Mouse (Mus musculus) thymus, postnatal 25 days (tissue): ENCODE data around the gene Slc47a2.
A peak's percentile ranks its signal among the peaks of the same experiment; 100 is the strongest.

Experiments
- DNase-seq: peaks from one replicate; pipeline ENCODE4 v3.0.0; 2022

Slc47a2 gene

DNA sequence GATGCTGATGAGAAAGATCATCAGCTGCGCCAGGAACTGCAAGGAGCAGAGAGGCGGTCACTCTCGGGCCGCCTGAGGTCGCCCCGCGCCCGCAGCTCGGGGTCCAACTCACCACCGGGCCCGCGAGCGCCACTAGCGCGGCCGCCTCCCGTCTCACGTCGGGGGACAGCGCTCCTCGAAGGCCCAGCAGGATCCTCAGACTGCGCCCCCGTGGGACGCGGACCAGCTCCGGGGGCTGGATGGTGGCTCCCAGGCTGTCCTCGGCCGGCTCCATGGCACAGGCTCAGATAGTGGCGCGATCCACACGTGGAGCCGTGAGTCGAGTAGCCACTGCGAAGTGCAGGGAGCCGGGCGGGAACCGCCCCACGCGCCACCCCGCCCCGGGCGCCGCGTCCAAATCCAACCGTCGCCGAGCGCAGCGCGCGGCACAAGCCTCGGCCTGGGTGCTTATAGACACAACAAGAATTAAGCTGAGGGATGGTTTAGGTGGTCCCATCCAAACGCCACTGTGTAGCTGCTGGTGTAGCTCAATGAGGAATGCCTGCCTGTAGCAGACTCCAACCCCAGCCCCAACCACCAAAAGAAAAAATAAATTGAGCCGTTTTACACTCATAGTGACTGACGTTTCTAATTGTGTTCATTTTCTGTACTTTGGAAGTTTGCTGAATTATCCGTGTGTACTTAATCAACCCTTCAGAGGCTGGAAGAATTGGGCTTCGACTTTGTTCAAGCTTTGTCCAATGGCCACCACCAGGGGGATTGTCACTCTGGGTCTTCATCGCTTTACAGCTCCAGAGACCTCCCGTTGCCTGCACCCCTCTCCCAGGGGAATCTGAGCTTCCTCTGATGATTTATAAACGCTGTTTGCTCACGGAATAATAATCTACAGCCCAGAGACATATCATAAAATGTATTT, at the start of gene Slc47a2:
Slc47a2 (minus strand) TSS at position 356 of the 916 bp plus-strand sequence.
- DNase-seq, result peak; percentile 22

- no peak for DNase-seq
Measured at GRCm38 (mm10) chr11:61388936-61389335, 46.3 kb upstream of the Slc47a2 start.

GRCm38 (mm10) chr11:61388012-61388411, 45.4 kb upstream of the Slc47a2 start:
- DNase-seq, result peak; percentile 30

DNA sequence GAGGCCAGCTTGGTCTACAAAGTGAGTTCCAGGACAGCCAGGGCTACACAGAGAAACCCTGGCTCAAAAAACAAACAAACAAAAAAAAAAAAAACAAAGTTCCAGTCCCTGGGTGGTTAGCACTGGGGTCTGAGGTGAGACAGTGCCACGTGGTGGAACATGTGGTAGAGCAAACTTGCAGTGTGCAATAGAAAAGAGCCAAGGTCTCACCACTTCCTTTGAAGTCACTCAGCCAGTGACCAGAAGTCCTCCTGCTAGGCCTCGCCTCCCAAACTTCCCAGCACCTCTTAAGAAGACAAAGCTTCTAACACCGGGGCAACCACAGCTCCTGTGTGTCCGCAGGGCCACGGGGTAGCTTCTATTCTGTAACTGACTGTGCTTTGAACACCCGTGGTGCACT, 44.6 kb upstream of the Slc47a2 start:
- no peak for DNase-seq

DNA sequence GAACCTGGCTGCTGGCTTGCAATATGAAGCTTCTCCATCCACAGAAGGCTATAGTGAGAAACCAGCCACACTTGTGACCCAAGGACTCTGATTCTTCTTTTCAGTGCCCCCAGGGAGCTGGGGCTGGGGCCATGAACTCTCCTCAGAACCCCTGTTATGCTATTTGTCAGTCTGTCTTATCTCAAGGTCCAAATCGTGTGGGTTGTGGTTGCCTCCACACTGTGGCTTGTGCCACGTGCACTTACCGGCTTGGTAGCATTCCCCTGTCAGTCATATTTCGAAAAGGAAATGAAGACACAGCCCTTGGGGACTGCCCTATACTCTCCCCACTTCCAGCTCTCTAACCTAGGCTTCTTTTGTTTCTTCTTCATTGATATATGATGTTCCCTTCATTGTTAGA, 43.1 kb upstream of the Slc47a2 start:
- DNase-seq, result no peak

DNA sequence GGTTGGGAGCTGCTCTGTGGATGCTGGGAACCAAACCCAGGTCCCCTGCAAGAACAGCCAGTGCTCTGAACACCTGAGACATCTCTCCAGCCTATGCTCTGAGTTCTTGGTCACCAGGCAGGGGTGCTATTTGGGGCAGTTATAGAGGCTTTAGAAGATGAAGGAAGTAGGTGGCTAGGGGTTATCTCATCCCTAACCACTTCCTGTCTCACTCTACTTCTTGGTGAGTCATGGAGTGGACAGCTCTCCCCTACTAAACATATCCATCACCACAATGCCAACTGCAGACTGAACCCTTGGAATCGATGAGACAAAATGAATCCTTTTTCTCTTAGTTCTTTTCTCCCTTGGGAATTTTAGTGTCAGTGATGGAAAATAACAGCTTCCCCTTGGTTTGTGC, 38.6 kb upstream of the Slc47a2 start:
- no peak for DNase-seq

DNA sequence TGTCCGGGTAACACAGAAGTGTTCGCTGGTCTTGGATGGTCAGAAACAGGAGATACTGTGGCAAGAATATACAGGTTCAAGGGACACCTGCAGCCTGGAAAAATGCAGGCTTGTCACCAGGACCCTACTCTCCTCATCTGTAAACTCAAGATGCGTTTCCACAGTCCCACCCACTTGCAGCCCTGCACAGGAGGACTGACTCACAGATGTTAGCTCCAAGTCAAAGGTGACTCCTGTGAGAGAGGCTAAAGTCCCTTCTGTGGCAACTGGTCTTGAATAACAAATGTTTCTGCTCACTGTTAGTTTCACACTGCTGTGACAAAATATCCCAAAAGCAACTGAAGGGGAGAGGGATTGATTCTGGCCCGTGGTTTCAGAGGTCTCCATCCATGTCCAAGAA, 36.0 kb upstream of the Slc47a2 start:
- no peak for DNase-seq

GRCm38 (mm10) chr11:61377881-61378613, 35.4 kb upstream of the Slc47a2 start, which contains the start of gene Slc47a1:
Slc47a1 (minus strand) TSS chr11:61378345.
- no peak for DNase-seq

DNA sequence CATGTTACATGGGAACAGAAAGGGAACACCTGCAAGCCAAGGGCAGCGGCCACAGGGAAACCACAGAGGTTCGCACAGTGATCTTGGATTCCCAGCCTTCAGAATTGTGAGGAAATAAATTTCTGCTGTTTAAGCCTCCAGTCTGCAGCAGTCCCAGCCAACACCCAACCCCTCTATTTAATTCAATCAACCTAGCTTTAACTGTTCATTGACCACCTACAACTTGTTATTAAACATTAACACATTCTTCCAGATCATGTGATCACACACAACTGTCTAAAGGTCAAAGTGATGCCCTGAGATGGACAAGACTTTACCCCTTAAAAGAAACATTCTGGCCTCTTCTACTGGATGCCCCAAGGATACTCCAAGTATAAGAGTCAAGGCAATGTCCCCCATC, 26.0 kb upstream of the Slc47a2 start:
- no peak for DNase-seq

DNA sequence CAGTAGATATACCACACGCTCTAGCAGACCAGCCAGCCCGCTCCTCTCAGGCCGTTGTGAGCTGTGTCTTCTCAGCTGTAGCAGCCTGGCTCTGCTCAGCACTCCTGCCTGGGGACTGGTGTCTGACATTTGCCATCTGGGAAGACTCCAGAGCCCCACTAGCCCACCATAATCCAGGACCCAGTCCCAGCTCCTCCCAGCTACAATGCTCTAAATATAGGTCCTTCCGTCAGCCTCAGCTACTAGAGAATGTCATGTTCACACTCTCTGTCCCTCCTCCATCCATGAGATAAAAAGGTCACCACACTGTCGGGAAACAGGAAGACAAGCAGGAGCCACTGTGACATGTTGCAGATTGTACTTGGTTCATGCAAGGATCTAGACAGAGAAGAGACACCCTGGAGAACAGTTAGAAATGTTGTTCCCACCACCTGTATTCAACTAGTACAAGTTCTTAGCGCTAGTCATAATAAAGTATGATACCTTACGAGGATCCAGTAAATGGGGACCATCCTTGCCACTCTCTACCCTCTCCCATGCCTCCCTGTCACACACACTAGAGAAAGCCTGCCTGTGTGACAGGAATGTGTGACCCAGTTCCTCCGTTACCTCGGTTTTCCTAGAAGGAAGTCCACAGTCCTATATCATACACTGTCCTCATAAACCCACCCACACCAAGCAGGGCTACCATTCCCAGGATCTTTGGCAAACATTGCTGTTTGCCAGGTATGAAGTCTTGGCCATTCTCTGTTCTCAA, 24.0 kb upstream of the Slc47a2 start:
- no peak for DNase-seq

GRCm38 (mm10) chr11:61365938-61366337, 23.3 kb upstream of the Slc47a2 start:
- DNase-seq, result no peak

GRCm38 (mm10) chr11:61364096-61364495, 21.4 kb upstream of the Slc47a2 start:
- DNase-seq, result no peak

- DNase-seq, result no peak
Measured at GRCm38 (mm10) chr11:61361515-61362190, 19.0 kb upstream of the Slc47a2 start.

GRCm38 (mm10) chr11:61356600-61356999, 13.9 kb upstream of the Slc47a2 start:
- DNase-seq, result no peak

DNA sequence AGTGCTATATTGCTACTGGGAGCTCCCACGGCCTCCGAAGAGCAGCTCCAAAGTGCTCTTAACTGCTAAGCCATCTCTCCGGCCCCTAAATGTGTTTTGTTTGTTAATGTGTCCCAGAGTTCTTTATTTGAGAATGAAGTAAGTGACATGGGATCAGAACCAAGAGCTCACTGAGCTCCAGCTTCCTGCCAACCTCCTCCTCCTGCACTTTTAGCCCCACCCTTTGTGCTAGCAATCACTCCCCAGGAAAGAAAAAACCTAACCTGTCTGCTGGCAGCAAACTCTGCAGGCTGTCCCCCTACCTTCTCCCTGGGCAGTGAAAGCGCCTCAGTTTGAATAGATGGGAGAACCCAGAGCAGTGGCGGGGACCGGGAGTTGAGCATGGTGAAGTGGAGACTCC, 13.5 kb upstream of the Slc47a2 start:
- no peak for DNase-seq

DNA sequence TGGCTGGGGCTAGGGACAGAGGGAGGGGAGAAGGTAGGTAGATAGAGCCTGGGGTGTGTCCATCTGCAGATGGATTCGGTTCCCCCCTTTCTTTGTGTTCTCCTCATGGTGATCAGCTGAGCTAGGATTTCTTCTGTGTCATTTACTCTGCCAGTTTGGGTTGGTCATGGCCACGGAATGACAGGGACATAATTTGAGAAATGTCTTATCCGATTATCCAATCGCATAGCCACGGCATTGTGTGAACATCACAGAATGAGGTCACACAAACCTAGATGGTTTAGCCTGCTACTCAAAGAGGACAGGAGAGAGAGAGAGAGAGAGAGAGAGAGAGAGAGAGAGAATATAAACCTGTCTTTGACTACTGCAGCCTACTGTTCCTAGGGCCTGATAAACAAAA, 12.7 kb upstream of the Slc47a2 start:
- no peak for DNase-seq

- DNase-seq, result no peak
Measured at GRCm38 (mm10) chr11:61354346-61354745, 11.7 kb upstream of the Slc47a2 start.

DNA sequence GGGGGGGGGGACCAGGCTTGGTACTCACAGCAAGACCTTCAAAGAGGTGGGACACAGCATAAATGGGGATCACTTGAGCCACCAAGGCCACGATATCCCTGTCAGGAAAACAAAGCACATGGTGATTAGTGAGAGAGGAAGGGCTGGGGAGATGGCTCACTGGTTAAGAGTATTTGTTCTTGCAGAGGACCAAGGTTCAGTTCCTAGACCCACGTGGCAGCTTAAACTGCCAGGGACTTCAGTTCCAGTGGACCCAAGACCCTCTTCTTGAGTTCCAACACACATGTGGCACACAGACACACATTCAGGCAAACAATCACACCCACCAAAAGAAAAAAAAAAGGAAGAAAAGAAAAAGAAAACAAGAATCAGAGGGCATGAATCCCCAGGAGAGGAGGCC, 10.4 kb upstream of the Slc47a2 start:
- no peak for DNase-seq

- no peak for DNase-seq
Measured at GRCm38 (mm10) chr11:61352138-61352651, 9.5 kb upstream of the Slc47a2 start.

- peak; percentile 80 for DNase-seq
Measured at GRCm38 (mm10) chr11:61349337-61349736, 6.7 kb upstream of the Slc47a2 start.

GRCm38 (mm10) chr11:61346133-61346532, 3.5 kb upstream of the Slc47a2 start:
- no peak for DNase-seq

- DNase-seq, result no peak
Measured at GRCm38 (mm10) chr11:61341971-61342370, 689 bp downstream of the Slc47a2 start.
